Mouse (Mus musculus) lung, postnatal 10 days (tissue): ENCODE results near the gene D630045J12Rik.

ENCODE experiments used
- DNase-seq: peaks from one replicate; pipeline ENCODE4 v3.0.0; 2021

D630045J12Rik gene

GRCm38 (mm10) chr6:38129883-38130282 lies 123.9 kb downstream of the D630045J12Rik start:
- DNase-seq: no peak

GRCm38 (mm10) chr6:38128115-38128514 lies 125.7 kb downstream of the D630045J12Rik start:
- DNase-seq: peak; percentile 60

GRCm38 (mm10) chr6:38125462-38125861 lies 128.3 kb downstream of the D630045J12Rik start:
- DNase-seq: no peak

GRCm38 (mm10) chr6:38124882-38125281 lies 128.9 kb downstream of the D630045J12Rik start:
- DNase-seq: no peak

GRCm38 (mm10) chr6:38124207-38124835 lies 129.5 kb downstream of the D630045J12Rik start, which contains the start of gene Atp6v0a4:
Atp6v0a4 (minus strand) TSS chr6:38124586.
- peak; percentile 46 for DNase-seq

GRCm38 (mm10) chr6:38123471-38124206 lies 130.2 kb downstream of the D630045J12Rik start:
- DNase-seq: no peak

- DNase-seq: no peak
Observed at GRCm38 (mm10) chr6:38122791-38123190, 131.0 kb downstream of the D630045J12Rik start.

GRCm38 (mm10) chr6:38121843-38122242 lies 132.0 kb downstream of the D630045J12Rik start:
- DNase-seq: no peak

- peak; percentile 59 for DNase-seq
Observed at GRCm38 (mm10) chr6:38120681-38121371, 133.0 kb downstream of the D630045J12Rik start.

GRCm38 (mm10) chr6:38118341-38118740 lies 135.5 kb downstream of the D630045J12Rik start:
- DNase-seq: no peak

- no peak for DNase-seq
Observed at GRCm38 (mm10) chr6:38116107-38116770, 137.6 kb downstream of the D630045J12Rik start.

GRCm38 (mm10) chr6:38110859-38111258 lies 142.9 kb downstream of the D630045J12Rik start:
- no peak for DNase-seq

- no peak for DNase-seq
Observed at GRCm38 (mm10) chr6:38109871-38110270, 143.9 kb downstream of the D630045J12Rik start.

- no peak for DNase-seq
Observed at GRCm38 (mm10) chr6:38109160-38109795, 144.5 kb downstream of the D630045J12Rik start, which contains the start of gene Tmem213. Tmem213 (plus strand) TSS chr6:38109255.

- no peak for DNase-seq
Observed at GRCm38 (mm10) chr6:38108449-38108848, 145.4 kb downstream of the D630045J12Rik start.

GRCm38 (mm10) chr6:38105924-38106323 lies 147.9 kb downstream of the D630045J12Rik start:
- DNase-seq: no peak

GRCm38 (mm10) chr6:38103775-38104174 lies 150.0 kb downstream of the D630045J12Rik start:
- no peak for DNase-seq

- DNase-seq: no peak
Observed at GRCm38 (mm10) chr6:38102216-38102795, 151.5 kb downstream of the D630045J12Rik start.

- DNase-seq: peak; percentile 65
Observed at GRCm38 (mm10) chr6:38096961-38097370, 156.8 kb downstream of the D630045J12Rik start.

GRCm38 (mm10) chr6:38094701-38095100 lies 159.1 kb downstream of the D630045J12Rik start:
- no peak for DNase-seq

- DNase-seq: no peak
Observed at GRCm38 (mm10) chr6:38092539-38092938, 161.3 kb downstream of the D630045J12Rik start.
